Mouse (Mus musculus) spleen, adult 2 months (tissue): Measurements from ENCODE around the gene Plb1.

Experiments used
- CTCF ChIP-seq: fragments of 200-500 bp; IDR thresholded peaks from 2 replicates; pipeline ENCODE4 v1.5.1; 2011; ENCODE audit warnings: mild to moderate bottlenecking, inconsistent platforms; ENCODE audit not compliant: insufficient read depth, insufficient read length, insufficient replicate concordance; ENCODE audit errors: extremely low read depth
- POLR2A ChIP-seq: fragments of 200-500 bp; IDR thresholded peaks from 2 replicates; pipeline ENCODE4 v1.6.1; 2011; ENCODE audit warnings: low read depth, low read length, inconsistent platforms

- TF ChIP-seq CTCF (no peak), POLR2A (no peak)
Observed at GRCm38 (mm10) chr5:32390295-32390694, 157.8 kb downstream of the Plb1 start.
